Mouse (Mus musculus) heart, postnatal 0 days (tissue): ENCODE measurements around the gene Frmpd1. TPM values are rescaled to one million over a fixed set of nuclear protein-coding genes. Genes with fewer than 3 reads are reported as not detected.

Experiments used
- ATAC-seq: fragments of 200-750 bp; cut with Nextera tagmentation; 2 replicates; pipeline ENCODE4 v1.8.0; 2017; ENCODE audit warnings: low read depth, moderate number of reproducible peaks, moderate library complexity; ENCODE audit not compliant: insufficient read depth
- DNase-seq: peaks from one replicate; pipeline ENCODE4 v3.0.0-alpha.2; 2016; ENCODE audit warnings: low spot score
- H3K27ac ChIP-seq: fragments of 300-500 bp; sonication (generic); 2 replicates; pipeline ENCODE4 v1.5.1; 2014; ENCODE audit warnings: low read depth, mild to moderate bottlenecking
- H3K27me3 ChIP-seq: fragments of 300-500 bp; sonication (generic); 2 replicates; pipeline ENCODE4 v1.6.1; 2014; ENCODE audit warnings: low read length, mixed read lengths; ENCODE audit not compliant: control insufficient read depth, insufficient read depth
- H3K36me3 ChIP-seq: fragments of 300-500 bp; sonication (generic); replicated peaks from 2 replicates; pipeline ENCODE4 v1.6.1; 2014; ENCODE audit warnings: low read length, mixed read lengths; ENCODE audit not compliant: control insufficient read depth, insufficient read depth
- H3K4me1 ChIP-seq: fragments of 300-500 bp; sonication (generic); 2 replicates; pipeline ENCODE4 v1.6.1; 2014; ENCODE audit warnings: antibody characterized with exemption; ENCODE audit not compliant: control insufficient read depth, insufficient read depth
- H3K4me2 ChIP-seq: fragments of 300-500 bp; sonication (generic); 2 replicates; pipeline ENCODE4 v1.6.1; 2014; ENCODE audit warnings: low read depth, mild to moderate bottlenecking, low read length, moderate library complexity
- H3K4me3 ChIP-seq: fragments of 300-500 bp; sonication (generic); 2 replicates; pipeline ENCODE4 v1.5.1; 2014; ENCODE audit warnings: low read depth, low read length
- H3K9ac ChIP-seq: fragments of 300-500 bp; sonication (generic); replicated peaks from 2 replicates; pipeline ENCODE4 v1.6.1; 2014; ENCODE audit warnings: low read depth, low read length, mixed read lengths
- H3K9me3 ChIP-seq: fragments of 300-500 bp; sonication (generic); replicated peaks from 2 replicates; pipeline ENCODE4 v1.6.1; 2016; ENCODE audit warnings: low read length; ENCODE audit not compliant: control insufficient read depth
- CTCF ChIP-seq: IDR thresholded peaks from 2 replicates; pipeline ENCODE4 v1.5.1; 2016; ENCODE audit warnings: antibody characterized with exemption, control low read depth, low read depth
- EP300 ChIP-seq: IDR thresholded peaks from 2 replicates; pipeline ENCODE4 v1.6.1; 2016; ENCODE audit warnings: antibody characterized with exemption, low read depth
- WGBS: fragments of 180-500 bp; shearing (Covaris S2); extraction: QIAGEN DNeasy Blood & Tissue Kit; methylation state at CpG from one replicate; pipeline ENCODE4 v1.1.7; 2014; 5-methylcytosine and 5-hydroxymethylcytosine counted together
- polyA plus RNA-seq: library from polyadenylated mRNA; unstranded; fragments of >200 nt; fragmentation: Nextera tagmentation; extraction: Ambion mirVana; gene quantifications from 2 replicates; pipeline ENCODE4 v1.2.1, GENCODE M21; 2015
- total RNA-seq: library from RNA; depleted of rRNA; stranded (reverse); fragments of >200 nt; gene quantifications from 2 replicates; pipeline ENCODE4 v1.2.3, GENCODE M21; 2014; ENCODE audit warnings: low replicate concordance

Gene Frmpd1
- total and polyA plus RNA-seq, 2 experiments from 2014 or later = 0.90 to 4.4 TPM

DNA sequence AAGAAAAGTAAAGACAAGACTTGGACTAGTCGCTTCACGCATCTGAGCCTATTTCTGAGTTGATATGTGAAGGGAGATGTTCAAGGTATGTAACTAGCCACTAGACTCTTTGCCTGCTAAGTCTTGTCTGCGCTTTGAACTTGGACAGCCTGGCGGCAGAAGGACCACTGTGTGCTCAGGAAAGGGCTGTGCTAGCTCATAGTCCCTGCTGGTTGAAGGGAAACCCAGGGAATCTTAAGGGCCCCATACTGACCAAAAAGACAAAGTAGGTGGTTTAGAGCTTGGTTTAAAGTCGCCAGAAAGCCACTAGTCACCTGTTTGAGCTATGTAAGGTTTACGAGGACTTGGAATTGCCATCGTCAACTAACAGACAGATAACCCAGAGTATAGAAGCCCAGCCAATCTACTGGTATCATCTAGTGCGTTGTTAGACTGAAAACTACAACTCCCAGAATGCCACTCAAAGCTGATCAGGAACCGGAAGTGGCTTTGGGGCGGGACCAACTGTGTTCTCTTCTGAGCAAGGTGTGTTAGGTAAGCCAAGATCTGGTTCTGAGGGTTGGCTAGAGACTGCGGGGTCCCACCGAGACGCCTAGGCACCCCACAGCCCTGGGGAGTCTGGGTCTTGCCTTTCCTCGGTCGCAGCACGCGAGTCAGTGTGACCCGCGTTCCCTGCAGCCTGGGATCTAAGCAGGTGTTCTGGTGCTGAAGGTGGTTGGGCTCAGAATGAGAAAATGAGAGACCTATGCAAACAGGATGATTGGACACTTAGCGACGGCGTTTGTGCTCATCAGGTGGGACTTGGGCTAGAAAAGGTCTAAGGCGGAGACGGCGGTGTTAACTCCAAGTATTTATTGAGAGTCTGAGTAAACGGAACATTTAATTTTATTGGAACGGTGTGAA is 112.2 kb downstream of the Frmpd1 start, which contains the start of gene Trmt10b:
TSS of gene Trmt10b (plus strand) at position 466 of the 903 bp plus-strand sequence.
- DNase-seq = peak; percentile 78
- Histone ChIP-seq H3K27ac (no peak within 1 kb of the TSS), H3K27me3 (no peaks in the 10 kb centered on the region), H3K9me3 (no peaks in the 10 kb centered on the region), H3K4me1 (0 out of 2 replicates have a peak, but pooled peaks cover 3% of the 10 kb centered on the region), H3K4me2 (peak within 1 kb of the TSS; percentile 81), H3K36me3 (peaks cover 20% of the 10 kb centered on the region), H3K9ac (peak within 1 kb of the TSS; percentile 65), H3K4me3 (peak within 1 kb of the TSS; percentile 89)
- TF ChIP-seq CTCF (no peak), EP300 (no peak)
- 17% methylated on average over 27 of the region's 27 CpGs for WGBS
- ATAC-seq = peak; percentile 44; the same call in 1 of the 2 replicates

DNA sequence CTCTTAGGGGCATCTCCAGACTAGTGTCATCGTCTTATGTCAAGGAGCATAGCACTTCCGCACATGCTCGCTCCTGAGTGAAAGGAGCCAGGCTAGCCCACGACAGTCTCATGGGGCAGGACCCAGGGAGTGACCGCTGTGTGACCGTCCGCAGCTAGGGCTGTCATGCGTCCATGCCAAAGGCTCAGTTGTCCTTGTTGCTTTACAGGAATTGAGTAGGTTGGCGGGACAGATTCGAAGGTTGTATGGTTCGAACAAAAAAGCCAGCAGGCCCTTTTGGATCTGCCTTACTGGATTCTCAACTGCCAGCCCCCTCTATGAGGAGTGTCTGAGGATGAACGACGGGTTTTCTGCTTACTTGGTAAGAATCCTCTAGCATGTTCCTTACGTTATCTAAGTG is 120.9 kb downstream of the Frmpd1 start:
- Histone ChIP-seq H3K4me2 (no peak overlapping the region), H3K36me3 (peaks cover 75% of the 10 kb centered on the region), H3K9me3 (no peaks in the 10 kb centered on the region), H3K27me3 (no peaks in the 10 kb centered on the region), H3K9ac (no peak overlapping the region), H3K4me3 (no peak overlapping the region), H3K27ac (no peak overlapping the region), H3K4me1 (no peaks in the 10 kb centered on the region)
- TF ChIP-seq CTCF (no peak), EP300 (no peak)
- 95% methylated on average over 14 of the region's 14 CpGs for WGBS
- ATAC-seq (no peak), DNase-seq (no peak)

DNA sequence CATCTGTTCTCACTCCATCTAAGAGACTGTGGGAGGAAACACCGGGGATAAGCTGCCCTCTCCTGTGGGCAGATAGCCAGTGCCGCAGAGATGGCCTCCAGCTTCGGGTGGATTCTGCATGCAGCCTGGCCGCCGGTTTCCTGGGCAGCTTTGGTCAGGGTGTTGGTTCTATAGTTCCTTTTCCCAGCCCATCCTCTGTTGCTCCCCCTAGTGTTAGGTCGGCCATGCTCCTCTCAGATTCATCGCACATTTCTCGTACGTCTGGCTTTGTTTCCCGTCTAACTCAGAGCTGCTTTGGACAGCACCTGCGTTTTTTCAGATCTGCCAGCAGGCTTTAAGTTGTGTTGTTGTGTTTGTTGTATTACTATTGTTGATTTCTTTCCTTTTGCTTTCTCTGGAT is 123.4 kb downstream of the Frmpd1 start:
- H3K27me3 ChIP-seq = no peaks in the 10 kb centered on the region
- H3K9ac ChIP-seq = no peak overlapping the region
- no peak overlapping the region for H3K27ac ChIP-seq
- H3K36me3 ChIP-seq = peaks cover 58% of the 10 kb centered on the region
- TF ChIP-seq EP300 = no peak
- TF ChIP-seq CTCF = peak; percentile 59
- no peaks in the 10 kb centered on the region for H3K9me3 ChIP-seq
- ATAC-seq (no peak), DNase-seq (no peak)
- no peak overlapping the region for H3K4me3 ChIP-seq
- no peak overlapping the region for H3K4me2 ChIP-seq
- H3K4me1 ChIP-seq = no peaks in the 10 kb centered on the region
- WGBS = 38% methylated on average over 11 of the region's 11 CpGs

DNA sequence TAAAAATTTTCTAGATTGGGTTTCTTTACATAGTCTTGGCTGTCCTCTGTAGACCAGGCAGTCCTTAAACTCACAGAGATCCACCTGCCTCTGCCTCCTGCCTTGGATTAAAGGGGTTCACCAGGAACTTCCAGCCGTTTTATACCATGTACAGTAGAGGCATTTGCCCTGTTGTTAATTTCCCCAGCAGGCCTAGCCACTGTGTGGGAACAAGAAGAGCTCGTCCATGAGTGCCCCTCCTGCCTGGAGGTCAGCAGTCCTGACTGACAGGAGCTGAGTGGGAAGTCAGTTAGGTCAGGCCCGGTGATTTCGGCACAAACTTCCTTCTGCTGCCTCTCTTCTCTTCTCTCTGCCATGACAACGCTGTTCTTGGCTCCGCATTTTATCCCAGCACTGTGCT is 123.9 kb downstream of the Frmpd1 start:
- no peaks in the 10 kb centered on the region for H3K27me3 ChIP-seq
- H3K4me1 ChIP-seq = no peaks in the 10 kb centered on the region
- no peak overlapping the region for H3K9ac ChIP-seq
- DNase-seq = no peak
- H3K4me2 ChIP-seq = no peak overlapping the region
- no peak overlapping the region for H3K4me3 ChIP-seq
- no peaks in the 10 kb centered on the region for H3K9me3 ChIP-seq
- WGBS = 81% methylated on average over 6 of the region's 6 CpGs
- ATAC-seq = no peak
- H3K27ac ChIP-seq = no peak overlapping the region
- TF ChIP-seq CTCF = no peak
- TF ChIP-seq EP300 = no peak
- H3K36me3 ChIP-seq = peaks cover 56% of the 10 kb centered on the region

DNA sequence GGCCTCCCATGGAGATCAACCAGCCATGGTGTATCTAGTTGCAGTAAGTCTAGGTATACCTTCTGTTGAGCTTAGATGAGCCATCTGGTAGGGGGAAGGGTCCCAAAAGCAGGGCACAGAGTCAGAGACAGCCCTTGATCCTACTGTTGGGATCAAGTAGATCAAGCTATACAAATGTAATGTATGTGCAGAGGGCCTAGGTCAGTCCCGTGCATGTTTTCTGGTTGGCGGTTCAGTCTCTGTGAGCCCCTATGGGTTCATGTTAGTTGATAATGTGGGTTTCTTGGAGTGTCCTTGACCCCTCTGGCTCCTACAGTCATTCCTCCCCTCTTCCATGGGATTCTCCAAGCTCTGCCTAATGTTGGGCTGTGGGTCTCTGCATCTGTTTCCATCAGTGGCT is 126.4 kb downstream of the Frmpd1 start:
- Histone ChIP-seq H3K4me1 (no peaks in the 10 kb centered on the region), H3K4me3 (no peak overlapping the region), H3K36me3 (peaks cover 52% of the 10 kb centered on the region), H3K9ac (no peak overlapping the region), H3K27ac (no peak overlapping the region), H3K4me2 (no peak overlapping the region), H3K27me3 (no peaks in the 10 kb centered on the region), H3K9me3 (no peaks in the 10 kb centered on the region)
- no peak for DNase-seq
- no peak for TF ChIP-seq CTCF
- no peak for TF ChIP-seq EP300
- ATAC-seq = no peak
- 100% methylated on average over 2 of the region's 2 CpGs for WGBS
